Mouse (Mus musculus): ENCODE data around the gene Ggt1. TPM values are rescaled to one million over a fixed set of nuclear protein-coding genes. Genes with fewer than 3 reads are reported as not detected.
A peak's percentile ranks its signal among the peaks of the same experiment; 100 is the strongest.
"Not testable (repeated sequence)": the region's sequence is repeated elsewhere in the genome, so short reads cannot be mapped to it uniquely, and the experiment has no call there.

Gene Ggt1
- polyA plus RNA-seq, 1 experiment from 2014 or later, result 40.9 TPM

GRCm38 (mm10) chr10:75517073-75517757 is 44.2 kb upstream of the Ggt1 start, which contains the start of gene Snrpd3:
Gene Snrpd3, plus strand, starts transcription at chr10:75517551.
- no peaks in the 10 kb centered on the region for H3K27me3 ChIP-seq (ENCODE audit: control insufficient read depth, insufficient read depth, low read depth, low read length)
- peak within 1 kb of the TSS; percentile 94 for H3K4me3 ChIP-seq (ENCODE audit: low read depth, low read length)
- H3K4me2 ChIP-seq (ENCODE audit: low read depth, low read length), result peak within 1 kb of the TSS; percentile 85
- H3K9me3 ChIP-seq (replicated peaks; ENCODE audit: control insufficient read depth, low read length), result no peaks in the 10 kb centered on the region
- H3K4me1 ChIP-seq (ENCODE audit: control insufficient read depth, low read depth, low read length), result peaks cover 44% of the 10 kb centered on the region
- peak within 1 kb of the TSS; percentile 98 for H3K9ac ChIP-seq (ENCODE audit: low read depth, low read length)
- peak within 1 kb of the TSS; percentile 98 for H3K27ac ChIP-seq (ENCODE audit: low read length)
- ATAC-seq (ENCODE audit: low read depth), result peak; percentile 89
- WGBS (ENCODE audit: insufficient replicate concordance), result under 1% methylated on average over 46 of the region's 52 CpGs
- H3K36me3 ChIP-seq (ENCODE audit: control insufficient read depth, insufficient read depth), result peaks cover 9% of the 10 kb centered on the region

DNA sequence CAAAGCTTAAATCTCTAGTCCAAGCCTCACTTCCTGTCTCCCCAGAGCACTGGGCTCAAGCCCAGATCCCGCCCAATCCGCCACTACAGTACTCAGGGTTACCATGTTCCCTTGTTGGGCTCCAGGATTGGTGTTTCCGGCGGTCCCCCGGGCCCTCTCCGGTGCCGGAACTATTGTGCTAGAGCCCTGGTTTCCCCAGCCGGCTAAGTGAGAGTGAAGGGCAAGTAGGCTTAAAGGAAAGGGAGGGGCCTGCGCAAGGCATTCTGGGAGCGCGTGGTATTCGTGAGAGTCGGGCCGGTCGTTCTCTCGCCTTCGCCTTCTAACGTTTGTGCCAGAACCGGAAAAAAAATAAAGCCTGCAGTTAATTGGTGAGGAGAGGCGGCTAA is 43.7 kb upstream of the Ggt1 start, which contains the start of gene Gucd1:
TSS of gene Gucd1 (minus strand) at position 215 of the 386 bp plus-strand sequence.
- ATAC-seq (ENCODE audit: low read depth), result peak; percentile 70
- H3K4me1 ChIP-seq (ENCODE audit: control insufficient read depth, low read depth, low read length), result peaks cover 43% of the 10 kb centered on the region
- WGBS (ENCODE audit: insufficient replicate concordance), result under 1% methylated on average over 20 of the region's 20 CpGs
- H3K9ac ChIP-seq (ENCODE audit: low read depth, low read length), result peak within 1 kb of the TSS; percentile 98
- peak within 1 kb of the TSS; percentile 94 for H3K4me3 ChIP-seq (ENCODE audit: low read depth, low read length)
- no peaks in the 10 kb centered on the region for H3K27me3 ChIP-seq (ENCODE audit: control insufficient read depth, insufficient read depth, low read depth, low read length)
- peak within 1 kb of the TSS; percentile 85 for H3K4me2 ChIP-seq (ENCODE audit: low read depth, low read length)
- peaks cover 9% of the 10 kb centered on the region for H3K36me3 ChIP-seq (ENCODE audit: control insufficient read depth, insufficient read depth)
- H3K9me3 ChIP-seq (replicated peaks; ENCODE audit: control insufficient read depth, low read length), result no peaks in the 10 kb centered on the region
- peak within 1 kb of the TSS; percentile 98 for H3K27ac ChIP-seq (ENCODE audit: low read length)

DNA sequence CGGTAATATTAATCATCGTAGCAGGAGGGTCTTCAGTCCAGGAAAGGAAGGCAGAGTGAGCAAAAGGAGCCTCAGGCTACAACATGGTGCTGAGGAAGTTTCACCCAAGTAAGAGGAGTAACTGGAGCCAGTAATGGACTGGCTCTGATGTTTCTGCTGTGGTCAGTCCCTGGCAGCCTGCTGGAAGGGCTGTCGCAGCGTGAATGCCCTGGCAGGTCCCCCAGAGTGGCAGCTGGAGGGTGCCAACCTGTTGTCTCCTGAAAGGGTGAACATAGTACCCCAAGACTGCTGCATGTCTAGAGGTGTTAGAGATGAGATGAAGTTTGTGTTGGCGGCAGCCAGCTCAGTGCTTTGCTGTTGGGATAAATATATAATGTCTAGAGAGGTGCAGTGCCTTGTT is 40.8 kb upstream of the Ggt1 start:
- ATAC-seq (ENCODE audit: low read depth), result no peak
- Histone ChIP-seq H3K4me3 (ENCODE audit: low read depth, low read length) (no peak overlapping the region), H3K27ac (ENCODE audit: low read length) (no peak overlapping the region; the same call in 1 of the 2 replicates), H3K9ac (ENCODE audit: low read depth, low read length) (no peak overlapping the region; the same call in 1 of the 2 replicates), H3K4me1 (ENCODE audit: control insufficient read depth, low read depth, low read length) (peaks cover 22% of the 10 kb centered on the region), H3K9me3 (replicated peaks; ENCODE audit: control insufficient read depth, low read length) (no peaks in the 10 kb centered on the region), H3K27me3 (ENCODE audit: control insufficient read depth, insufficient read depth, low read depth, low read length) (no peaks in the 10 kb centered on the region), H3K4me2 (ENCODE audit: low read depth, low read length) (no peak overlapping the region), H3K36me3 (ENCODE audit: control insufficient read depth, insufficient read depth) (peaks cover 22% of the 10 kb centered on the region)
- WGBS (ENCODE audit: insufficient replicate concordance), result 79% methylated on average over 5 of the region's 5 CpGs

GRCm38 (mm10) chr10:75521643-75522042 is 39.8 kb upstream of the Ggt1 start:
- no peak overlapping the region for H3K9ac ChIP-seq (ENCODE audit: low read depth, low read length)

DNA sequence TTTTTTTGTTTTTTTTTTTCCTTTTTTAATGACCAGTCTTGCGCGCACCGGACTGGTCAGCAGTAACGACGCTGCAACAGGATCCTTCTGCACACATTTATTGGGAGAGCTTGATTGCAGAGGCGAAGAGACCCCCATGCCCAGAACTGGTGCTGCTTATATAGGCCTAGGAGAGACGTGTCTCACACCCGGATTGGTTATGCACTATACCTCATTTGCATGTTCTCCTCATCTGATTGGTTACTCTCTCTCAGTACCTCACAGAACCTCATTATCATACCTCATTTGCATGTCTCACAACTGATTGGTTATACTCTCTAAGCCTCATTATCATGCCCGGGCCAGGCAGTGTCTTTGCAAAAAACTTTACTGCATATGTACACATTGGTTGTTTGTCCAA is 36.0 kb upstream of the Ggt1 start:
- H3K9ac ChIP-seq (ENCODE audit: low read depth, low read length); H3K4me3 ChIP-seq (ENCODE audit: low read depth, low read length); H3K9me3 ChIP-seq (replicated peaks; ENCODE audit: control insufficient read depth, low read length); H3K27ac ChIP-seq (ENCODE audit: low read length); H3K4me2 ChIP-seq (ENCODE audit: low read depth, low read length); H3K27me3 ChIP-seq (ENCODE audit: control insufficient read depth, insufficient read depth, low read depth, low read length); ATAC-seq (ENCODE audit: low read depth); H3K4me1 ChIP-seq (ENCODE audit: control insufficient read depth, low read depth, low read length): not testable (repeated sequence)
- 90% methylated on average over 9 of the region's 9 CpGs for whole genome bisulfite sequencing (ENCODE audit: insufficient replicate concordance)
- H3K36me3 ChIP-seq (ENCODE audit: control insufficient read depth, insufficient read depth), result peaks cover 21% of the 10 kb centered on the region

More at GRCm38 (mm10) chr10:75521643-75522042, 39.8 kb upstream of the Ggt1 start:
- Histone ChIP-seq H3K27ac (ENCODE audit: low read length) (no peak overlapping the region), H3K27me3 (ENCODE audit: control insufficient read depth, insufficient read depth, low read depth, low read length) (no peaks in the 10 kb centered on the region), H3K36me3 (ENCODE audit: control insufficient read depth, insufficient read depth) (peaks cover 22% of the 10 kb centered on the region), H3K4me2 (ENCODE audit: low read depth, low read length) (no peak overlapping the region), H3K9me3 (replicated peaks; ENCODE audit: control insufficient read depth, low read length) (no peaks in the 10 kb centered on the region), H3K4me1 (ENCODE audit: control insufficient read depth, low read depth, low read length) (peaks cover 21% of the 10 kb centered on the region), H3K4me3 (ENCODE audit: low read depth, low read length) (no peak overlapping the region)
- WGBS (ENCODE audit: insufficient replicate concordance), result 78% methylated on average over 4 of the region's 4 CpGs
- no peak for ATAC-seq (ENCODE audit: low read depth)

GRCm38 (mm10) chr10:75530322-75530721 is 31.1 kb upstream of the Ggt1 start:
- H3K4me3 ChIP-seq (ENCODE audit: low read depth, low read length), result no peak overlapping the region
- H3K9me3 ChIP-seq (replicated peaks; ENCODE audit: control insufficient read depth, low read length), result no peaks in the 10 kb centered on the region
- WGBS (ENCODE audit: insufficient replicate concordance), result 65% methylated on average over 2 of the region's 2 CpGs
- H3K4me2 ChIP-seq (ENCODE audit: low read depth, low read length), result no peak overlapping the region
- no peaks in the 10 kb centered on the region for H3K27me3 ChIP-seq (ENCODE audit: control insufficient read depth, insufficient read depth, low read depth, low read length)
- H3K27ac ChIP-seq (ENCODE audit: low read length), result no peak overlapping the region
- H3K4me1 ChIP-seq (ENCODE audit: control insufficient read depth, low read depth, low read length), result no peaks in the 10 kb centered on the region; the same call in 1 of the 2 replicates
- H3K9ac ChIP-seq (ENCODE audit: low read depth, low read length), result no peak overlapping the region
- no peak for ATAC-seq (ENCODE audit: low read depth)
- peaks cover 20% of the 10 kb centered on the region for H3K36me3 ChIP-seq (ENCODE audit: control insufficient read depth, insufficient read depth)

DNA sequence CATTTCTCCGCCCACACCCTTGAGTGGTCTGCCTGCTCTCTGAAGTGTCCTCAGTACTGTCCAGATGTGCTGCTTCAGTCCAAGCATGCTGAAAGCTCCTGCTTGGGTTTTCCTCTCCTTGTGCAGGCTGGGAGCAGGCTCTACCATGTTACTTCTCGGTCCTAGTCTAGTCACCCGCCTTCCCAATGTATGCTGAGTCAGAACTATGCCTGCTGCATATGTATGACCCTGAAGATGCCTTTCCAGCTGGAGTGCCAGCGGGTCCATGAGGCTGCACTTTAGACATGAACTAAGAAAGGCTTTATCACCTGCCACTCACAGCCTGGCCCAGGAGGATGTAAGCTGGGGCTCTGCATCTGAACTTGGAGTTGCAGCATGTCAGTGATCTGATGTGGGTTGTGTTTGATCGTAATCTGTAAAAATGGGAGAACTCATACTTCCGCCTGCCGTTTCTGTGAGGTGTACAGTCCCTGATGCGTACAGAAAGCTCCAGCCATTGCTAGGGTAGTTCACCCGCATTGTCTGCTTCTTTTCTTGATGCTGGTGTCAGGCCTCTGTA is 29.8 kb upstream of the Ggt1 start:
- Histone ChIP-seq H3K4me1 (ENCODE audit: control insufficient read depth, low read depth, low read length) (no peaks in the 10 kb centered on the region; the same call in 1 of the 2 replicates), H3K27me3 (ENCODE audit: control insufficient read depth, insufficient read depth, low read depth, low read length) (no peaks in the 10 kb centered on the region), H3K36me3 (ENCODE audit: control insufficient read depth, insufficient read depth) (peaks cover 28% of the 10 kb centered on the region), H3K9me3 (replicated peaks; ENCODE audit: control insufficient read depth, low read length) (no peaks in the 10 kb centered on the region), H3K27ac (ENCODE audit: low read length) (no peak overlapping the region), H3K4me3 (ENCODE audit: low read depth, low read length) (no peak overlapping the region), H3K9ac (ENCODE audit: low read depth, low read length) (no peak overlapping the region), H3K4me2 (ENCODE audit: low read depth, low read length) (no peak overlapping the region)
- ATAC-seq (ENCODE audit: low read depth), result no peak
- WGBS (ENCODE audit: insufficient replicate concordance), result 70% methylated on average over 9 of the region's 9 CpGs

- 85% methylated on average over 8 of the region's 8 CpGs for WGBS (ENCODE audit: insufficient replicate concordance)
- Histone ChIP-seq H3K36me3 (ENCODE audit: control insufficient read depth, insufficient read depth) (peaks cover 28% of the 10 kb centered on the region), H3K4me3 (ENCODE audit: low read depth, low read length) (no peak overlapping the region), H3K27ac (ENCODE audit: low read length) (no peak overlapping the region), H3K27me3 (ENCODE audit: control insufficient read depth, insufficient read depth, low read depth, low read length) (no peaks in the 10 kb centered on the region), H3K4me2 (ENCODE audit: low read depth, low read length) (no peak overlapping the region), H3K9me3 (replicated peaks; ENCODE audit: control insufficient read depth, low read length) (no peaks in the 10 kb centered on the region), H3K9ac (ENCODE audit: low read depth, low read length) (no peak overlapping the region), H3K4me1 (ENCODE audit: control insufficient read depth, low read depth, low read length) (no peaks in the 10 kb centered on the region; the same call in 1 of the 2 replicates)
- ATAC-seq (ENCODE audit: low read depth), result no peak
These were observed 27.2 kb upstream of the Ggt1 start for GRCm38 (mm10) chr10:75534216-75534615.

GRCm38 (mm10) chr10:75534934-75535333 is 26.5 kb upstream of the Ggt1 start:
- ATAC-seq (ENCODE audit: low read depth), result peak; percentile 48
- Histone ChIP-seq H3K4me2 (ENCODE audit: low read depth, low read length) (no peak overlapping the region), H3K9me3 (replicated peaks; ENCODE audit: control insufficient read depth, low read length) (no peaks in the 10 kb centered on the region), H3K36me3 (ENCODE audit: control insufficient read depth, insufficient read depth) (peaks cover 28% of the 10 kb centered on the region), H3K27me3 (ENCODE audit: control insufficient read depth, insufficient read depth, low read depth, low read length) (no peaks in the 10 kb centered on the region), H3K4me1 (ENCODE audit: control insufficient read depth, low read depth, low read length) (no peaks in the 10 kb centered on the region; the same call in 1 of the 2 replicates), H3K27ac (ENCODE audit: low read length) (no peak overlapping the region), H3K4me3 (ENCODE audit: low read depth, low read length) (no peak overlapping the region), H3K9ac (ENCODE audit: low read depth, low read length) (no peak overlapping the region)
- 79% methylated on average over 8 of the region's 8 CpGs for WGBS (ENCODE audit: insufficient replicate concordance)
